Mouse (Mus musculus): Measurements from ENCODE around the gene Eif3l. TPM values are rescaled to one million over a fixed set of nuclear protein-coding genes. Genes with fewer than 3 reads are reported as not detected.
A peak's percentile ranks its signal among the peaks of the same experiment; 100 is the strongest.

Eif3l gene
- total RNA-seq, 2 experiments from 2014 or later: 62.6 to 65.3 TPM

DNA sequence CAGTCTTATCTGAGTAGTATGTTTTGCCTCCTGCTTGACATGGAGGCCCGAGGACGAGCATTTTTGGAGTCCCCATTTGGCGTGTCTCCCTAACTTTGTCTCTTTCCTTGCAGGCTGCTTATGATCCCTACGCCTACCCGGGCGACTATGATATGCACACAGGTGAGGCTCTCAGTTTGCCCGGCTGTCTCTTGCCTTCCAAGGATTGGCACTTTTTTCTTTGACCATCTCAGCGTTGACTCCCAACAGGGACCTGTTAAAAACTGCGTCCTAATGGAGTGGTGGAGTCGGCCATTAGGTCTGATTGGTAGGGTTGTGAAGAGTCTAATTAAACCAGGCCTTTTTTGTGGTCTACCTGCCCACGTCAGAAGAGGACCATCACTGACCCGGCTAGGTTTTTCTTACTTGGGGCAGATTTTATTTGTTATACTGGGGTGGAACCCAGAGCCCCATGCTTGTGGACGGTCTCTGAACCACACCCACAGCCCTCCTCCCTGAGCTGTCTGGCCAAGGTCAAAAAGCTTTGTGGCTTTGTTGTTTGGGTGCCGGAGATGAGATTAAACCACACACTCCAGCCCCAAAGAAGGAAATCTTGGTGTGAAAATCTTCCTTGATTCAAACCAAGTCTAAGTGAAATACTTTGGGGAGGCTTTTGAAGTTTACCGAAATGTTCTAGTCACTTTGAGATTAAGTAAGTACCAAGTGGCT lies 833 bp downstream of the Eif3l start:
- no peak for DNase-seq (ENCODE audit: low spot score in 2 of 2)
- intact Hi-C loops (cut with DNase I): loop anchor here (5.0 kb wide), 1 partner anchor 66 kb away; the partner anchor contains the start of genes 1700088E04Rik and Polr2f

DNA sequence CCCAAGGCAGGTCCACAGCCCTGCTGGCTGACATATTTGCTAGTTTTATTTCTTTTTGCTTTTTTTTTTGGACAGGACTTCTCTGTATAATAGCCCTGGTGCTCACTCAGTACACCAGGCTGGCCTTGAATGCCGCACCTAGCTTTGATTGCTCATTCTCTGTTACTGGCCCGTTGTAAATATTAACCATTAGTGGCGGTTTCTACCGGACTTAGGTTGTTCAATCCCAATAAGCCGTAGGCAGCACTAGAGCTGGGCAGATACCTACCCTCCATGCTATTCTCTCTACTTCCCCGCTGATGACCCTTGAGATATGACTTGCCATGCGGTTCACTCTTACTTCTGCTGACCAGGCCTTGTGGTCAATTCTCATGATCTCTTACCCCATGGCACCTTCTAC lies 4.6 kb downstream of the Eif3l start:
- intact Hi-C loops (cut with DNase I): loop anchor here (5.0 kb wide), 1 partner anchor 63 kb away; the partner anchor contains the start of genes 1700088E04Rik and Polr2f
- DNase-seq (ENCODE audit: low spot score in 2 of 2): no peak

DNA sequence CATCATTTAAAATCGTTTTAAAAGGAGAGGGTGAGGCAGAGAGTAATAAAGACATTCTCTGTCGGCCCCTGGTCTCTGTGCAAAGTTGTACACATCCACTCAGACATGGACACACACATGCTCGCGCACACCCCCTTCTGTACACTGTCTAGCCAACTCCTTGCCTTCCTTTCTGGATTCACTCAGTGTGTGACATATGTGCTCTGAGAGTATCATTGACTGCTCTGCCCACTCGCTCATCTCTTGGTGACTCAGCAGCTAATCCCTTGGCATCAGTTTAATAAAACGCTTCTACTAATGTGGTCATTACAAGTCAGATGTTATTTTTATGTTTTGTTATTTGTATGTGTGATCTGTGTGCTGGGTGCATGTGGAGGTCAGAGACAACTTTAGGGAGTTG lies 17.3 kb downstream of the Eif3l start:
- intact Hi-C loops (cut with DNase I): no loop called here
- DNase-seq (ENCODE audit: low spot score in 2 of 2): no peak

DNA sequence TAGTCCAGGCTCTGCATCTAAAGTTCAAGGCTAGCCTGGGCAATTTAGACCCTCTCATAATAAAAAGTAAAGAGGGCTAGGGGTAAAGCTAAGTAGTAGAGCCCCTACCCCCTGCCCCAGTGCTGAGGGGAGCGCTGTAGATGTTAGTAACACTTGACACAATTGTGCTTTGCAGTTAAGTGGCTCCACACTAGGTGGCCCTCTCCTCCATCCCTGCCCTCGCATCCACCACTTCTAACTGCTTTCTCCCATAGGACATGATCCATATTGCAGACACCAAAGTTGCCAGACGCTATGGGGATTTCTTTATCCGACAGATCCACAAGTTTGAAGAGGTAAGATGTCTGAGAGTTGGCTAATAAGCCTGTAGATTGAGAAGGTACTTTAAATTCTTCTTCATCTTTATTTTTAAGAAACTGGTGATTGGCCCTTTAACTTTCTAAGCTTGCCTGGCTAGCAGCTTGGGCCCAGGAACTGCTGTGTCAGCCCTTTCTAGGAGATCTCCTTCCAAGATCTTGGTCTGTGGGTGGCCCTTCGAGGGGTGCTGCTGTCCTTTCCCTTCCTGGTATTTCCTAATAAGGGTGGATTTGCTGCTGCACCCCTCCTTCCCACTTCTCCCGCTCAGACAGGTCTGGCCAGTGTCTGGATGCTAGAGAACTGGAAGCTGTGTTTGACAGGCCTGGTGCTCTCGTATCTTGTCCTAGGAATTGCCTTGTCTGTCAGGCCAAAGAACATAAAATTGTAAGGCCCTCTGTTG lies 18.3 kb downstream of the Eif3l start:
- intact Hi-C loops (cut with DNase I): no loop called here

DNA sequence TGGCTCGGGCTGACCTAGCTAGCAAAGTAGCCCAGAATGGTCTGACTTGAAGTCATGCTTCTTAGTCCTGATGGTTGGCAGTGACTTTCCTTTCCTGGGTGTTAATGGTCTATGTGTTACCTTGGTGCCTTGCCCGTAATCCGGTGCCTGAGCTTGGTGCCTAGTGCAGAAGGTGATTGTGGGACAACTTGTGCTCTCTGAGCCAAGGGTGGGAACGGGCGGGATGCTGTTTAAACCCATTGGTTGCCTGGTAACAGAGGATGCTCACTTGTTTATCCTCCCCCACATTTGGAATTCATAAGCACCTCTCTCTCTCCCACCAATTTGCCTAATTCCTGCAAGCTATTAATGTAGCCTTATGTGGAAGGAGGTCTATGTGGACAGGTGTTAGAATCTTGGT lies 20.5 kb downstream of the Eif3l start:
- intact Hi-C loops (cut with DNase I): loop anchor here (5.0 kb wide), 1 partner anchor 37 kb away; no protein-coding TSS in a partner anchor
- no peak for DNase-seq (ENCODE audit: low spot score in 2 of 2)

More for the DNA sequence above, 18.3 kb downstream of the Eif3l start:
- DNase-seq (ENCODE audit: low spot score in 2 of 2): no peak

DNA sequence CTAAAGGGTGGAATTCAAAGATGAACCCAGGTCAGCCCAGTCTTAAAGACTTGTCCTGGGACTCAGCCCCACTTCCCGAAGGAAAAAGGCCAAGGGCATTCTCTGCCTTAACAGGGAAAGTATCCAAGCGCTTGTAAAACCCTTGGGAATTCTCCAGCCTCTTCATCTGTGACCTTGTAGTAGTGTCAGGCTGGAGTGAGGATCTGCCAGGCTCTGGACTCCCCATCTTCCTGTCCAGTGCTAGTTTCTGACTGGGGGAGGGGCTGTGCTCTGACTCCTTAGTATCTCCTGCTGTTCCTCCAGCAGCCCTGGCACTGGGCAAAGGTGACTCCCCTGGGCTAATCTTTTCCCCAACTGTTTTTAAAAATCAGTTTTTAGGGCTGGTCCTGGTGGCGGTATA lies 21.6 kb downstream of the Eif3l start:
- intact Hi-C loops (cut with DNase I): loop anchor here (5.0 kb wide), 1 partner anchor 36 kb away; no protein-coding TSS in a partner anchor
- DNase-seq (ENCODE audit: low spot score in 2 of 2): no peak

DNA sequence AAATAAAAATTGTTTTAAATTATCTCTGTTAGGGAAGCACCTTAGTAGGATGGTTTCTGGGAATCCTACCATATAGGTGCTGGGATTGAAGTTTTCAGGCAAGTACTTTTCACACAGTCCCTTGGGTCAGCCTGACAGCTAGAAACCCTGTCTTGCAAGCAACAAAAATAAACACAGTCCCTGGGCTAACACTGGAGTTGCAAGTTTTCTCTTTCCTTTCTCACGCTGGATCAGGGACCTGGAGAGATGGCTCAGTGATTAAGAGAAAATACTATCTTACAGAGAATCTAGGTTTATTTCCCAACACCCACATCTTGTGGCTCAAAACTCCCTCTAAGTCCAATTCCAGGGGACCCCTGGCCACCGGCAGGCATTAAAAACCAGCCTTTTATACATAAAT lies 22.2 kb downstream of the Eif3l start:
- no peak for DNase-seq (ENCODE audit: low spot score in 2 of 2)
- intact Hi-C loops (cut with DNase I): loop anchor here (5.0 kb wide), 1 partner anchor 35 kb away; no protein-coding TSS in a partner anchor

DNA sequence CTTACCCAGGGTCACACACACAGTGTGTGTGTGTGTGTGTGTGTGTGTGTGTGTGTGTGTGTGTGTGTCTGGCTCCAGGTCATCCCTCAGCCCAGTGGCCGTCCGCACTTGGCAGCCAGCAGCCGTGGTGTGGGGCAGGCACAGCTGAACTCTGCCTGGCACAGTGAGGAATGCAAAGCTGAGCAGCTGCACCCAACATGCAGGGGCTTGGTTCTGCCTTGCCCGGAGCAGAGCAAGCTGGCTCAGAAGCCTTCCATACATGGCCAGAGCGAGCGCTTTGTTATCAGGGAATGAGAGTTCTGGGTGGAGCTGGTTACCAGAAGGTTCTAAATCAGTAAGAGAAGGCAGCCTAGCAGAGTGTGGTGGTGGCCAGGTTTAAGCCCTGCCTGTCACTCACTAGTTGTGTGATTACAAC lies 22.6 kb downstream of the Eif3l start:
- peak; percentile 32 to 48 for DNase-seq (ENCODE audit: low spot score in 2 of 2)
- intact Hi-C loops (cut with DNase I): loop anchor here (5.0 kb wide), 1 partner anchor 35 kb away; no protein-coding TSS in a partner anchor

DNA sequence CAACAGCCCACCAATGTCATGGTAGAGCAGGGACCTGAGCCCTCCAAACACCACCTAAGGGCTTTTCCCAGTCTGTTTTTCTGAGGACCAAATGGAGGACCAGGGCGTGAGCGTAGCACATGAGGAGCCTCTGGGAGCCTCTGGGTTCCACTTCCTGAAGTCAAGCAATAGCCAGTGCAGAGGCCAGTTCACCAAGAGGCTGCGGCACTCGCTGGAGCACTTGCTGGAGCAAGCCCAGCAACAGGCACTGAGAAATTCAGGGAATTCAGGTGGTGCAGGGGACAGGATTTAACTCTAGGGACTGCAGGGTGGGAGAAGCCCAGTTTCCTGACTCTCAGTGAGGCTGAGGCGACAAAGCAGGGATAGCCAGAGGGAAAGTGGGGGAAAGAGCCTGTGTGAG lies 23.2 kb downstream of the Eif3l start:
- intact Hi-C loops (cut with DNase I): loop anchor here (5.0 kb wide), 1 partner anchor 34 kb away; no protein-coding TSS in a partner anchor
- DNase-seq (ENCODE audit: low spot score in 2 of 2): no peak

DNA sequence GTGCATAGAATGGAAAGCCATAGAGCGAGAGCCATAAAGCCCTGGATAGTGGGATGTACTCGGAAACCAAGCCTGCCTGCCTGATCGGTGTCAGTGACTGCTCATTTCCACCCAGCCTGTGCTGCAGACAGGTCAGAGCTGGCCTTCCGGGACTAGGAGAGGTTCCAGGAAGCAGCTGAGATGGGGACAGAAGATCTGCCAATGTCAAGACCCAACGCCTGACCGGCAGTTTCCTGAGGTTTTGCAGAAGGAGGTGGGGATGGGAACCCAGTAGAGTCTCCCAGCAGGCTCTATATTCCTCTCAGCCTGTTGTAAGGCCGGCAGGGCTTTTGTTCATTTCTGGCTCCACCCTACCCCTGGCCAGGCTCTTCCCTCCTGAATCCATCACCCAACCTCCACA lies 23.9 kb downstream of the Eif3l start:
- DNase-seq (ENCODE audit: low spot score in 2 of 2): no peak
- intact Hi-C loops (cut with DNase I): loop anchor here (5.0 kb wide), 1 partner anchor 33 kb away; no protein-coding TSS in a partner anchor

DNA sequence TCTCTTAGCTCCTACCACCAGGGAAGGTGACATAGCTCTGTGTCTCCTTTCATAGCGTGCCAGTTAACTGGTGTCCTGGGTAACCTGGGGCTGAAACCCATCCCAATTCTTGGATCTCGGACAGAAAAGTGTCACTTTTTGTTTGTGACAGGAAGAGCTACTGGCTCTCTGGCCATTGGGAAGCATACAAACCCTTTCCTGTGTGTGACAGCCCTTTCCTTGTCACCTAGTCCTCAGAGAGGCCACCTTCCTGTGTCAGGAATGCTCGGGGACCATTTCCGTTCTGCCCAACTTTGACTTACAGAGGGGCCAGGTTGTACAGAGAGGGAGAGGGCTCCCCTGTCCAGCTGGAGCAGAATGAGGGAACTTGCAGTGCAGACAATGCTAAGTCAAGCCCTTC lies 24.5 kb downstream of the Eif3l start:
- intact Hi-C loops (cut with DNase I): loop anchor here (5.0 kb wide), 1 partner anchor 33 kb away; no protein-coding TSS in a partner anchor
- no peak for DNase-seq (ENCODE audit: low spot score in 2 of 2)

DNA sequence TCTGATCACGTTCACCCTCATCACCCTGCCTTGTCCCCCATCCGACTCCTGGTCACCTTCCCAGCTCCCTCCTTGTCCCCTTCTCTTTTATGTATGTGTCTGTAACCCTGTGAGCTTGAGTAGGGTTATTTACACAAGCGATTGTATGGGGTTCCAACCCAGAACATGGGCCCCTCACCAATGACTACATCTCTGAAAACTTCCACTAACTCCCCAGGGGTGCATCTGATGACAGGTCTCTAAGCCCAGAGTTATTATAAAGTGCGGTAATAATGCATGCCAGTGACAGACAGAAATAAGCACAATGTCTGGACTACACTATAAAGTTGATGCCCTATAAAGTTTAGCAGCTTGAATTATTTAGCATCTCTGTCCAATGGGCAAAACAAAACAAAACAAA lies 25.4 kb downstream of the Eif3l start:
- no peak for DNase-seq (ENCODE audit: low spot score in 2 of 2)
- intact Hi-C loops (cut with DNase I): no loop called here

DNA sequence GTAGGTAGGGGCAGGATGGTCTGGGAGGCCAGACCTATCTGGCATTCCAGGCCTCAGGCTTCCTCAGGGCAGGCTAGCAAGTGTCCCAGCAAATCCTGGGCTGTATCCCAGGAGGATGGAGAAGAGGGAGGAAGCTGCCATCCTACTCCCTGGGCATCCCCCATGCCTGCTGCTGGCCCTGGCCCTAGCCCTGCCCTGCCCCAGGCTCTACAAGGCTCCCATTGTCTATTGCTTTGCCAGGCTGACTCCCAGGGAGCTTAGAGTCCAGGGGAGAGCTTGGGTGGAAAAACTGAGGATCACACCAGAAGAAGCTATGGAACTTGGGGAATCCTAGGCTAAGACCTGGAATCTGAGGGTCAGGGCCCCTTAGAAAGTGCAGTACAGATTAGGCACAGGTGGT lies 26.6 kb downstream of the Eif3l start:
- no peak for DNase-seq (ENCODE audit: low spot score in 2 of 2)
- intact Hi-C loops (cut with DNase I): no loop called here

DNA sequence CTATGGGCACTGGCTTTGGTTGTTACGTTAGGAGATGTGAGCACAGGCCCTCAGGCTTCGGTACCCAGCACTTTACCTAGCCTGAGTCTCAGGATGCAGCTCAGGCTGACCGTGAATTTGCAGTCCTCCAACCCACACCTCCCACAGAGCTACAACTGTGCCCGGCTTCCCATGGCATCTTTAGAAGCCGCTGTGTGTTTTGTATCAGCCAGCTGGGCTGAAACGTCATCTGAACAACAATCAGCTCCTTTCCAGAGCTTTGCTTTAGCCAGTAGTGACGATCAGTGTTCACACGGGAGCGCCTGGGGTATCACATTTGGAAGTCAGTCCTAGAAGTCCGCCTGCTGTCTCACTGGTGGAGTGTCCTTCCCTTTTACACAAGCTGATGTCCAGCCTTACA lies 28.3 kb downstream of the Eif3l start:
- intact Hi-C loops (cut with DNase I): no loop called here
- peak in 1 of 2 experiments; percentile 19 for DNase-seq (ENCODE audit: low spot score in 2 of 2)

DNA sequence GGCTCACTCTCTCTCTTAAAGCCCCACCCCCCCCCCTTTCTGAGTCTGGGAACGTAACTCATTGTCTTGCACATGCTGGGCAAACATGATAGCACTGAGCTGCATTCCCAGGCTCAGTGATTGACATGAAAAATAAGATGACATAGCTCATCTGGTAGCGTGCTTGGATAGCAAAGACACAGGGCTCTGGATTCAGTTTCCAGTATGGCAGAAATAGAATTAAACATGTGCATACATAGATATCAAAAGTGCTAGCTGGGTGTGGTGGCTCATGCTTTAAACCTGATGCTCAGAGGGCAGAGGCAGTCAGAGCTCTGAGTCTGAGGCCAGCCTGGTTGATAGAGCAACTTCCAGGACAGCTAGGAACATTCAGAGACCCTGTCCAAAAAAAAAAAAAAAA lies 30.8 kb downstream of the Eif3l start:
- intact Hi-C loops (cut with DNase I): no loop called here
- no peak for DNase-seq (ENCODE audit: low spot score in 2 of 2)

DNA sequence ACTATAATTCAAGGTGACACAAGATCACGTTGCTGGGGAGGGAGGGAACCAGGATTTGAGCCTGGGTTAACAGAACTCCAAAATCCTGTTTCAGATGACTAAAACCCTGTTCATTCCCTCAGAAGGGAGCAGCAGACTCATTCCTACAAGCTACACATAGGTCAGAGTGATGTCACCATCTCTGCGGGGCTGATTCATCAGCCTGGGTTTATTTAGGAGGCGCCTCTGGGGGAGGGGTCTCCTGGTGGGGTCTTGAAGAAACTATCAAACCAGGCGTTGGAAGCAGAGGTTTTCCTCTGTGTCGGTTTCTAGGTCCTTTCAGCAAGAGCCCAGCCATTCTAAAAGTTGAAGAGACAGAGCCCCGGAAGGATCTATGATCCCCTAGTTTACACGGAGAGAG lies 33.0 kb downstream of the Eif3l start:
- intact Hi-C loops (cut with DNase I): no loop called here
- no peak for DNase-seq (ENCODE audit: low spot score in 2 of 2)

DNA sequence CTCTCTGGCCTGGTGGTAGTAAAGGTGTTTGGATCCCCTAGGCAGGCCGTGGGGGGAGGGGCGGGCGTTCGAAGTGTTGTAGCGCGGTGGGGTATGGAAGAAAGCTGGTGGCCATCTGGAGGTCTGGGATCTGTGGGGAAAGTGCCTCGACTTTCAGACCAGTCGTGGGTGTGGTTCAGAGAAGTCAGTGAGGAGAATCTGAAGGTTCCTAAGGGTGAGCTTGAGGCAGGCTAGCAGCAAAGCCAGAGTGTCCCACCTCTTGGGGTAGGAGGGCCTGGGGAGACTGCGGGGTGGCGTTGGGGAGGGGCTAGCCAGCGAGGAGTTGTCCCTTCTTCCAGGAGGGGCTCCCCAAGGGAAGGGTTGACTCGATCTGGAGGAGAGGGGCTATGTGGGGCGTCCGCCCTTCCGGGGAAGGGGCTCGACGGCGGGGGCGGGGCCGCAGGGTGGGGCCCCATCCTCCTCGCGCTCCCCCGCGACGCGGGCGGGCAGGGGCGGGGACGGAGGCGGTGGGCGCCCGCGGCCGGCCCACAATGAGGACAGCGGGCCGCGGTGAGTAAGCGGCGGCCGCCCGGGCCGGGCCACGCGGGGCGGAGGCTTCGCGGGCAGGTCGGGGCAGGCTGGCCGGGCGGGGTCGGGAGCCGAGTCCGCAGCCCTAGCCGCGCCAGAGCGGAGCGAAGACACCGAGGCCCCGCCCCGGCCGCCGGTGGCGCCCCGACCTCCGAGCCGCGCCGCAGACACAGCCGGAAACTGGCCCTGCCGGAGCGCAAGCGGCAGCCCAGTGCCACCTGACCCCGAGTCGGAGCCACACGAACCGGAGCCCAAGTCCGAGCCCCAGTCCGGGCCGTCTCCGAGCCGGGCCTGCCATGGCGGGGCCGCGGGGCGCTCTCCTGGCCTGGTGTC lies 33.7 kb downstream of the Eif3l start, which contains the start of gene Micall1:
Gene Micall1, plus strand, starts transcription at position 478 of the 900 bp plus-strand sequence.
- DNase-seq (ENCODE audit: low spot score in 2 of 2): peak; percentile 49 to 53
- intact Hi-C loops (cut with DNase I): no loop called here

DNA sequence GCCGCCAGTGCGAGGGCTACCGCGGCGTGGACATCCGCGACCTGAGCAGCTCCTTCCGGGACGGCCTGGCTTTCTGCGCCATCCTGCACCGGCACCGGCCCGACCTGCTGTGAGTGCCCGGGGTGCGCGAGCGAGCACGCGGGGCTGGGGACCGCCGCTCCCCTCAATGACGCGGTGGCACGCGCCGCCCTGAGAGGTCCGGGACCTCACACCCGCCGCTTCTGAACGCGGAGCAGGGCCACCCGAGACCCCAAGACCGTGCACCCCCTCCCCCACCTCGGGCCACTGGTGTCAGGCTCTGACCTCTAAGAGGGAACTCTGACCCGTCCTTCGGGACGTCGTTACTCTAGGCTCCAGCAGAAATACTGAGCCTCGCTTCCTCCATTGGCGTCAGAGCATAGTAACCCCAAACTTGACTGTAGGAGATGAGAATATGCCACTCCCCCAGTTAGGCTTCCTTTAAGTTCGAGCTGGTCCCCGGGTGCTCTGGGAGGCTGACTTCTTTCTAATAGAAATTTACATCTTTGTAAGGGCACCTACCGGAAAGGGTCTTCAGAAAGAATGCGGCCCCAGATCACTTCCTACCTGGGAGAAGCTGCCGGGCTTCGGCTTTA lies 34.4 kb downstream of the Eif3l start:
- intact Hi-C loops (cut with DNase I): no loop called here
- no peak for DNase-seq (ENCODE audit: low spot score in 2 of 2)

DNA sequence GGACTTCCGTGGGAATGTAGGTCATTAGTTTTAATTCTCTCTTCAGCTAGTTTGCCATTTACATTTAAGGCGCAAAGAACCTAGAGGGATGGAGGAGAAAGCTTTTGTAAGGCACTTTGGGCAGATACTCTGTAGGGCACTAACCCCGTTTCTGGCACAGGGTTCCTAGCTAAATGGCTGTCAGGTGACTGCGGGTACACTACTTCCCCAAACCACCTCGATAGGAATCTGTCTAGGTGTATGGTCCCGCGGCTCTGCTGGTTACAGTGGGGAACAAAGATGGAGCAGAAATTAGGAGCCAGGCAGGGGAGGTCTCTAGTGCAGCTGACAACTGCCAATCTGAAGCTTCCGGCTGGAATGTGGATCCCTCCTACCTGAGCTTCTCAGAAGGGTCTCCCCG lies 35.1 kb downstream of the Eif3l start:
- DNase-seq (ENCODE audit: low spot score in 2 of 2): no peak
- intact Hi-C loops (cut with DNase I): no loop called here

Data from left cerebral cortex, postnatal 36 days (tissue).